Mouse (Mus musculus): ENCODE results near the gene Tmem145.
"Not testable (repeated sequence)": the region's sequence is repeated elsewhere in the genome, so short reads cannot be mapped to it uniquely, and the experiment has no call there.

The Tmem145 gene

GRCm38 (mm10) chr7:25305956-25306613, at the start of gene Tmem145:
Gene Tmem145, plus strand, starts transcription at chr7:25306106.
- peak; percentile 38 for DNase-seq (ENCODE audit: low read depth)

GRCm38 (mm10) chr7:25261896-25262295, 44.0 kb upstream of the Tmem145 start:
- DNase-seq (ENCODE audit: low read depth), result no peak

- no peak for DNase-seq (ENCODE audit: low read depth)
Observed at GRCm38 (mm10) chr7:25263968-25264870, 41.7 kb upstream of the Tmem145 start.

- DNase-seq (ENCODE audit: low read depth), result not testable (repeated sequence)
Observed at GRCm38 (mm10) chr7:25265743-25266142, 40.2 kb upstream of the Tmem145 start.

- DNase-seq (ENCODE audit: low read depth), result no peak
Observed at GRCm38 (mm10) chr7:25266180-25266962, 39.5 kb upstream of the Tmem145 start.

GRCm38 (mm10) chr7:25267301-25267750, 38.6 kb upstream of the Tmem145 start, which contains the start of gene Cic:
Gene Cic, plus strand, starts transcription at chr7:25267704.
- peak; percentile 100 for DNase-seq (ENCODE audit: low read depth)

GRCm38 (mm10) chr7:25267751-25268463, 38.0 kb upstream of the Tmem145 start:
- peak; percentile 100 for DNase-seq (ENCODE audit: low read depth)

- DNase-seq (ENCODE audit: low read depth), result no peak
Observed at GRCm38 (mm10) chr7:25268588-25268987, 37.3 kb upstream of the Tmem145 start.

GRCm38 (mm10) chr7:25269029-25269428, 36.9 kb upstream of the Tmem145 start:
- DNase-seq (ENCODE audit: low read depth), result peak; percentile 32

GRCm38 (mm10) chr7:25269545-25270271, 36.2 kb upstream of the Tmem145 start:
- peak; percentile 73 for DNase-seq (ENCODE audit: low read depth)

GRCm38 (mm10) chr7:25270652-25271633, 35.0 kb upstream of the Tmem145 start:
- DNase-seq (ENCODE audit: low read depth), result no peak

- no peak for DNase-seq (ENCODE audit: low read depth)
Observed at GRCm38 (mm10) chr7:25271651-25272444, 34.1 kb upstream of the Tmem145 start.

GRCm38 (mm10) chr7:25272445-25273258, 33.3 kb upstream of the Tmem145 start:
- no peak for DNase-seq (ENCODE audit: low read depth)

GRCm38 (mm10) chr7:25273259-25274241, 32.4 kb upstream of the Tmem145 start:
- DNase-seq (ENCODE audit: low read depth), result no peak

GRCm38 (mm10) chr7:25274571-25274970, 31.3 kb upstream of the Tmem145 start:
- peak; percentile 76 for DNase-seq (ENCODE audit: low read depth)

GRCm38 (mm10) chr7:25274996-25275395, 30.9 kb upstream of the Tmem145 start:
- no peak for DNase-seq (ENCODE audit: low read depth)

All from 416B (cell line).